28 mouse cellular contexts compared by ENCODE assay signal in genomic region chr2:80855214-80855613, GRCm38 (mm10).
DNase-seq lines count a peak whose midpoint lies in the region; ATAC-seq and TF ChIP-seq lines count a peak whose summit lies in the region.
"Had no signal": no experiment of that assay in that cellular context is flagged by ENCODE, and none has a peak within 500 bp of the region (broad histone marks: within the 10 kb centered on the region; RNA-seq: fewer than 3 reads in every experiment).

No protein-coding gene starts in this region.

- no peaks in the 10 kb centered on the region for H3K27me3 ChIP-seq in heart, embryonic 14.5 days (ENCODE audit: control insufficient read depth, insufficient read depth, low read length)
- H3K27me3 ChIP-seq in heart, embryonic 12.5 days (replicated peaks), result no peaks in the 10 kb centered on the region
- H3K27me3 ChIP-seq in stomach, embryonic 15.5 days (replicated peaks), result no peaks in the 10 kb centered on the region
- no peaks in the 10 kb centered on the region for H3K27me3 ChIP-seq in stomach, postnatal 0 days (ENCODE audit: control insufficient read depth, insufficient read depth, low read length)
- no peaks in the 10 kb centered on the region for H3K27me3 ChIP-seq in midbrain, embryonic 15.5 days (replicated peaks)
- H3K27me3 ChIP-seq: embryonic facial prominence, embryonic 15.5 days; forebrain, embryonic 12.5 days; hindbrain, embryonic 12.5 days; intestine, embryonic 15.5 days had no signal

- H3K4me1 ChIP-seq in heart, embryonic 14.5 days (ENCODE audit: control insufficient read depth in 2 of 2, insufficient read depth in 2 of 2, low read length in 2 of 2), result peaks cover 4 to 6% of the 10 kb centered on the region in 2 experiments
- peaks cover 12% of the 10 kb centered on the region for H3K4me1 ChIP-seq in heart, embryonic 12.5 days (replicated peaks)
- no peaks in the 10 kb centered on the region for H3K4me1 ChIP-seq in stomach, embryonic 15.5 days
- no peaks in the 10 kb centered on the region for H3K4me1 ChIP-seq in stomach, postnatal 0 days (replicated peaks; ENCODE audit: control insufficient read depth, insufficient read depth)
- H3K4me1 ChIP-seq in midbrain, embryonic 15.5 days, result no peaks in the 10 kb centered on the region
- H3K4me1 ChIP-seq: embryonic facial prominence, embryonic 15.5 days; forebrain, embryonic 12.5 days; hindbrain, embryonic 12.5 days; intestine, embryonic 15.5 days had no signal

- ATAC-seq in heart, embryonic 14.5 days (ENCODE audit: insufficient number of reproducible peaks, insufficient read depth, low FRiP score, low read depth), result no peak
- ATAC-seq in heart, embryonic 12.5 days (ENCODE audit: insufficient number of reproducible peaks, low FRiP score), result no peak
- ATAC-seq in stomach, embryonic 15.5 days (ENCODE audit: insufficient read depth, low FRiP score, low read depth), result 0 out of 2 replicates have a peak, but pooled peaks have one; percentile 27
- no peak for ATAC-seq in stomach, postnatal 0 days (ENCODE audit: low FRiP score, low TSS enrichment)
- no peak for ATAC-seq in midbrain, embryonic 15.5 days (replicated peaks)
- ATAC-seq: forebrain, postnatal 0 days; hindbrain, postnatal 0 days; intestine, embryonic 15.5 days; Patski had no signal

- H3K4me2 ChIP-seq in heart, embryonic 14.5 days (ENCODE audit: low read length), result peak overlapping the region; percentile 29
- H3K4me2 ChIP-seq in heart, embryonic 12.5 days, result no peak overlapping the region
- no peak overlapping the region for H3K4me2 ChIP-seq in stomach, embryonic 15.5 days
- H3K4me2 ChIP-seq in stomach, postnatal 0 days (replicated peaks; ENCODE audit: low read depth), result no peak overlapping the region
- no peak overlapping the region for H3K4me2 ChIP-seq in midbrain, embryonic 15.5 days
- H3K4me2 ChIP-seq: embryonic facial prominence, embryonic 15.5 days; forebrain, embryonic 12.5 days; hindbrain, embryonic 12.5 days; intestine, embryonic 15.5 days had no signal

- peak; percentile 54 for DNase-seq in heart, adult 11 months
- no peak for DNase-seq in heart, postnatal 4 days
- DNase-seq in stomach, postnatal 0 days (ENCODE audit: low spot score), result no peak
- DNase-seq: adrenal gland, postnatal 14 days; cerebellum, adult 11-12 months; cerebellum, postnatal 10 days; forebrain, postnatal 0 days; gastrocnemius, postnatal 14 days; kidney, adult 9 months; kidney, postnatal 25 days; liver; lung, adult 2 months; lung, postnatal 10 days; midbrain, embryonic 14.5 days; right cerebral cortex, postnatal 4 days had no signal

- TF ChIP-seq EP300 in stomach, postnatal 0 days (optimal IDR thresholded peaks at IDR 0.05), result no peak

- WGBS in heart, embryonic 14.5 days, result 29% methylated on average over 4 of the region's 4 CpGs
- 26% methylated on average over 4 of the region's 4 CpGs for WGBS in heart, embryonic 12.5 days
- WGBS in stomach, embryonic 15.5 days, result 52% methylated on average over 4 of the region's 4 CpGs
- 44% methylated on average over 4 of the region's 4 CpGs for WGBS in stomach, postnatal 0 days
- 85% methylated on average over 4 of the region's 4 CpGs for WGBS in midbrain, embryonic 15.5 days

- H3K36me3 ChIP-seq in heart, embryonic 14.5 days (ENCODE audit: control insufficient read depth, insufficient read depth, low read length), result no peaks in the 10 kb centered on the region
- H3K36me3 ChIP-seq in heart, embryonic 12.5 days, result no peaks in the 10 kb centered on the region
- H3K36me3 ChIP-seq in stomach, embryonic 15.5 days, result no peaks in the 10 kb centered on the region
- no peaks in the 10 kb centered on the region for H3K36me3 ChIP-seq in stomach, postnatal 0 days (ENCODE audit: control insufficient read depth, insufficient read depth, low read length)
- H3K36me3 ChIP-seq in midbrain, embryonic 15.5 days (replicated peaks), result no peaks in the 10 kb centered on the region
- H3K36me3 ChIP-seq: embryonic facial prominence, embryonic 10.5 days; embryonic facial prominence, embryonic 15.5 days; forebrain, embryonic 12.5 days; hindbrain, embryonic 12.5 days; intestine, embryonic 15.5 days had no signal

- no peak overlapping the region for H3K4me3 ChIP-seq in heart, embryonic 14.5 days (ENCODE audit: control insufficient read depth in 1 of 2, insufficient read depth in 1 of 2, low read depth in 1 of 2, low read length in 2 of 2)
- H3K4me3 ChIP-seq in heart, embryonic 12.5 days, result no peak overlapping the region
- no peak overlapping the region for H3K4me3 ChIP-seq in stomach, embryonic 15.5 days (replicated peaks)
- no peak overlapping the region for H3K4me3 ChIP-seq in stomach, postnatal 0 days (ENCODE audit: low read depth, low read length)
- no peak overlapping the region for H3K4me3 ChIP-seq in midbrain, embryonic 15.5 days
- H3K4me3 ChIP-seq: embryonic facial prominence, embryonic 10.5 days; embryonic facial prominence, embryonic 15.5 days; forebrain, embryonic 12.5 days; hindbrain, embryonic 12.5 days; intestine, embryonic 15.5 days had no signal

- TF ChIP-seq CTCF in stomach, postnatal 0 days (IDR thresholded peaks at IDR 0.05; ENCODE audit: low read depth), result no peak

- no peaks in the 10 kb centered on the region for H3K9me3 ChIP-seq in heart, embryonic 14.5 days (ENCODE audit: control insufficient read depth, low read length)
- no peaks in the 10 kb centered on the region for H3K9me3 ChIP-seq in heart, embryonic 12.5 days (replicated peaks)
- H3K9me3 ChIP-seq in stomach, embryonic 15.5 days, result no peaks in the 10 kb centered on the region
- H3K9me3 ChIP-seq in stomach, postnatal 0 days (ENCODE audit: control insufficient read depth, low read length), result no peaks in the 10 kb centered on the region
- no peaks in the 10 kb centered on the region for H3K9me3 ChIP-seq in midbrain, embryonic 15.5 days
- H3K9me3 ChIP-seq: embryonic facial prominence, embryonic 10.5 days; embryonic facial prominence, embryonic 15.5 days; forebrain, embryonic 12.5 days; hindbrain, embryonic 12.5 days; intestine, embryonic 15.5 days had no signal

- no peak overlapping the region for H3K9ac ChIP-seq in heart, embryonic 14.5 days (ENCODE audit: low read length)
- no peak overlapping the region for H3K9ac ChIP-seq in heart, embryonic 12.5 days
- H3K9ac ChIP-seq in stomach, embryonic 15.5 days, result no peak overlapping the region
- H3K9ac ChIP-seq in stomach, postnatal 0 days (ENCODE audit: low read length), result no peak overlapping the region
- H3K9ac ChIP-seq in midbrain, embryonic 15.5 days, result no peak overlapping the region
- H3K9ac ChIP-seq: embryonic facial prominence, embryonic 15.5 days; forebrain, embryonic 12.5 days; forebrain, postnatal 0 days; hindbrain, embryonic 12.5 days; intestine, embryonic 15.5 days; liver, embryonic 14.5 days had no signal

- H3K27ac ChIP-seq in heart, embryonic 14.5 days (replicated peaks in 1 of 2; ENCODE audit: control insufficient read depth in 1 of 2, insufficient read depth in 1 of 2, low read depth in 2 of 2, low read length in 2 of 2), result peak overlapping the region; percentile 42 to 54
- no peak overlapping the region; the same call in 1 of the 2 replicates for H3K27ac ChIP-seq in heart, embryonic 12.5 days (ENCODE audit: poor library complexity, severe bottlenecking)
- H3K27ac ChIP-seq in stomach, embryonic 15.5 days, result no peak overlapping the region
- no peak overlapping the region for H3K27ac ChIP-seq in stomach, postnatal 0 days (replicated peaks)
- H3K27ac ChIP-seq in midbrain, embryonic 15.5 days, result no peak overlapping the region
- H3K27ac ChIP-seq: embryonic facial prominence, embryonic 10.5 days; embryonic facial prominence, embryonic 15.5 days; forebrain, embryonic 12.5 days; hindbrain, embryonic 12.5 days; hindbrain, postnatal 0 days; intestine, embryonic 15.5 days; liver, embryonic 14.5 days; macrophage had no signal

Comparison
In these comparisons a context has a peak if more than half of its experiments do, and no peak if none do; other contexts are left out.
1. H3K27ac ChIP-seq: peak in heart, embryonic 14.5 days (2 of 2); none in heart, embryonic 12.5 days (single experiment), stomach, embryonic 15.5 days (single experiment), stomach, postnatal 0 days (single experiment) and midbrain, embryonic 15.5 days (single experiment).